Mouse (Mus musculus) liver, embryonic 16.5 days (tissue): ENCODE data around the gene Kctd10. TPM values are rescaled to one million over a fixed set of nuclear protein-coding genes. Genes with fewer than 3 reads are reported as not detected.

ENCODE experiments used
- ATAC-seq: fragments of 200-750 bp; cut with Nextera tagmentation; 2 replicates; pipeline ENCODE4 v1.8.0; 2017; ENCODE audit warnings: low read depth, mild to moderate bottlenecking, moderate number of reproducible peaks, moderate library complexity
- H3K27ac ChIP-seq: fragments of 300-500 bp; sonication (generic); 2 replicates; pipeline ENCODE4 v1.5.1; 2014; ENCODE audit warnings: mild to moderate bottlenecking, low read length
- H3K27me3 ChIP-seq: fragments of 300-500 bp; sonication (generic); 2 replicates; pipeline ENCODE4 v1.6.1; 2014; ENCODE audit warnings: low read depth, low read length, mixed read lengths; ENCODE audit not compliant: control insufficient read depth, insufficient read depth
- H3K36me3 ChIP-seq: fragments of 300-500 bp; sonication (generic); 2 replicates; pipeline ENCODE4 v1.6.1; 2014; ENCODE audit warnings: mild to moderate bottlenecking; ENCODE audit not compliant: control insufficient read depth, insufficient read depth
- H3K4me1 ChIP-seq: fragments of 300-500 bp; sonication (generic); 2 replicates; pipeline ENCODE4 v1.6.1; 2014; ENCODE audit warnings: low read depth, low read length, mixed read lengths; ENCODE audit not compliant: control insufficient read depth
- H3K4me2 ChIP-seq: fragments of 300-500 bp; sonication (generic); 2 replicates; pipeline ENCODE4 v1.6.1; 2014; ENCODE audit warnings: low read depth, low read length, mixed read lengths
- H3K4me3 ChIP-seq: fragments of 300-500 bp; sonication (generic); 2 replicates; pipeline ENCODE4 v1.5.1; 2014; ENCODE audit warnings: low read depth, mild to moderate bottlenecking, low read length
- H3K9ac ChIP-seq: fragments of 300-500 bp; sonication (generic); 2 replicates; pipeline ENCODE4 v1.6.1; 2014; ENCODE audit warnings: low read depth, low read length
- H3K9me3 ChIP-seq: fragments of 300-500 bp; sonication (generic); replicated peaks from 2 replicates; pipeline ENCODE4 v1.6.1; 2016; ENCODE audit warnings: low read length; ENCODE audit not compliant: control insufficient read depth
- WGBS: fragments of 180-500 bp; shearing (Covaris S2); extraction: QIAGEN DNeasy Blood & Tissue Kit; methylation state at CpG from one replicate; pipeline ENCODE4 v1.1.7; 2014; ENCODE audit not compliant: insufficient replicate concordance; 5-methylcytosine and 5-hydroxymethylcytosine counted together
- polyA plus RNA-seq: library from polyadenylated mRNA; unstranded; fragments of >200 nt; fragmentation: Nextera tagmentation; extraction: Ambion mirVana; gene quantifications from 2 replicates; pipeline ENCODE4 v1.2.1, GENCODE M21; 2015

Gene Kctd10
- polyA plus RNA-seq, 1 experiment from 2014 or later, result 22.8 TPM

DNA sequence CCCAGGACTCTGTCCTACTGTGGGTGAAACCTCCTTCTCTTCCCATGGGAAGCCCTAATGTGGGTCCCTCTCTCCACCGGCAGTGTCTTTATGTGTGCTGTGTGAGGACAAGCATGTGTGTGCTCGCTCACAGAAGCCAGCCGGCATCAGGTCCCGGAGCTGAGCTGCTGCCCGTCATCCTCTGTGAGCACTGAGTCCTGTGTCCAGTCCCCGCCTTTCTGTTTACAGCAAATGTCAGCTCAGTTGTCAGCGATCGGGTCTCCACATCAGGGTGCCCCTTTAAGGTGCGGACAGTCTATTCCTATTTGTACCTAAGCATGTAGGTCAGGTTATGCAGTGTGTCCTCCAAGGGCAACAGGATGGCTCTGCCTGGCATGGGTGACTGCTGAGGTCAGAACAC, 6.7 kb downstream of the Kctd10 start:
- Histone ChIP-seq H3K36me3 (peaks cover 9% of the 10 kb centered on the region; the same call in 1 of the 2 replicates), H3K27ac (no peak overlapping the region), H3K4me1 (peaks cover 70% of the 10 kb centered on the region), H3K9me3 (no peaks in the 10 kb centered on the region), H3K9ac (no peak overlapping the region), H3K4me2 (no peak overlapping the region), H3K4me3 (no peak overlapping the region), H3K27me3 (no peaks in the 10 kb centered on the region)
- 74% methylated on average over 9 of the region's 9 CpGs for WGBS
- ATAC-seq, result no peak

DNA sequence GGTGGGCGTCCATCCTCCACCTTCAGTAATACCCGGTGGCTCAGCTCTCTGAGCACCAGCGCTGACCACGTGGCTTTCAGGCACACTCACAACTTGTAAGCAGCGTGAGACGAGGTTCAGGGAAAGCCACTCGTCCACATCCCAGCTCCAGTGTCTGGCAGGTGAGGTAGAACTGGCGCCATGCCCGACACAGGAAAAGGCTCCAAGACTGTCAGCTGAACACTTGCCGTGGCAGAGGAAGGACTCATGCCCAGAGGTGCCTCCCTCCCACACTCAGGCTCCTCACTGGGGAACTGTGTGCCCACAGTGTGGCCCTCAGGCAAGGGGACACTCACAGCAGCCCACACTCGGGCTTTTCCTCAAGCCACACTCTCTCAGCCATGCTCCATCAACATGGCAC, 7.1 kb downstream of the Kctd10 start:
- Histone ChIP-seq H3K4me3 (no peak overlapping the region), H3K9me3 (no peaks in the 10 kb centered on the region), H3K9ac (no peak overlapping the region), H3K27me3 (no peaks in the 10 kb centered on the region), H3K4me1 (peaks cover 66% of the 10 kb centered on the region), H3K36me3 (peaks cover 9% of the 10 kb centered on the region), H3K4me2 (no peak overlapping the region), H3K27ac (no peak overlapping the region)
- 71% methylated on average over 11 of the region's 11 CpGs for WGBS
- ATAC-seq, result no peak

DNA sequence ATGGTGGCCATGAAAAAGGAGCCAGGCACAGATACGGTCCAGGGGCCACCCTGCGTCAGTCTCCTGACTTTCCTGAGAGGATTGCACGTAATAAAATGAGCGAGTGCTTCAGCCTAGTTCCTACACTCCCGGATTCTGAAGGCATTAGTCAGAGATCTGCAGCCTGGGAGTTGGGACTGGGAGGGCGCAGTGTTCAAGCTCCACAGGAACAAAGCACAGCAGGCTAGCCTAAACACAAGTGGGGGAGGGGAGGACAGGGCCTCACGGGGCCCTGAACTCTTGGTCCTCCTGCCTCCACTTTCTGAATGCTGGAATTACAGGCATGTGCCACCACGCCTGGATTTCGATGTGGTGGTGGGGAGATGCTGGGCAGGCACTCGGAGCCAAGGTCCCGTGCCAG, 7.7 kb downstream of the Kctd10 start:
- Histone ChIP-seq H3K27me3 (no peaks in the 10 kb centered on the region), H3K4me3 (no peak overlapping the region), H3K4me1 (peaks cover 60% of the 10 kb centered on the region), H3K27ac (no peak overlapping the region), H3K36me3 (peaks cover 12% of the 10 kb centered on the region), H3K9me3 (no peaks in the 10 kb centered on the region), H3K9ac (no peak overlapping the region), H3K4me2 (no peak overlapping the region)
- WGBS, result 62% methylated on average over 11 of the region's 11 CpGs
- no peak for ATAC-seq

DNA sequence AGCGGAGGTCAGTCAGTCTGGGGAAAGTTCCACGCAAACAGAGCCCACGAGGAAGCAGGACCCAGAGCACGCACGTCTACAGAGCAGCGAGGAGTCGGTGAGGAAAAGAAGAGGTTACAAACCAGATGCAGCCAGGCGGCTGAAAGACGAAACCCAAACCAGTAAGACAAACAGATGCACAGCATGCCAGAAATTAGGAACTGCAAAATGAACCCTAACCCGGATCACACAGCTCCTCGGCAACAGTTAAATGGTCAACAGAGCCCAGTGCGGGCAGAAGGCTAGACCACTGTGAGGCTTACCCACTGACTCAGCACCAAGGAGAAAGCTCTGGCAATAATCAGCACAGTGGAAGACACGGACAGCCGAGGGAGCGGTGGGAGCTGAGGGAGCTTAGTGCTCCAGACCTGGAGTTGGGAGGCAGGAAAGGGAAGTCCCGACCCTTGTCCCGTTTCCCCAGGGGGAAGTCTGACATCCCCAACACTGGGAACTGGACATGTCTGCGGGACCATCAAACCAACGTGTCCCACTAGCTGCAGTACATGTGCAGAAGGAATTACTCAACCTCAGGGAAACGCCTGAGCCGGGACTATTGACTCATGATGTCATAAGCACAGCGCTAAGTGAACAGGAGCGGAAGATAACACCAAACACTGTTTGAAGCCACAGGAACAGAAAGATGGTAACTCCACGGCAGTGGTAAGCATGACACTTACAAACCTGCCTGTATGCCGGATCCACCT, 8.4 kb downstream of the Kctd10 start:
- Histone ChIP-seq H3K27ac (peak overlapping the region; percentile 28), H3K9me3 (no peaks in the 10 kb centered on the region), H3K4me1 (peaks cover 55% of the 10 kb centered on the region), H3K4me2 (peak overlapping the region; percentile 7; the same call in 1 of the 2 replicates), H3K36me3 (peaks cover 12% of the 10 kb centered on the region), H3K27me3 (no peaks in the 10 kb centered on the region), H3K9ac (no peak overlapping the region), H3K4me3 (no peak overlapping the region)
- 17% methylated on average over 25 of the region's 25 CpGs for WGBS
- ATAC-seq, result peak; percentile 28; the same call in 1 of the 2 replicates

DNA sequence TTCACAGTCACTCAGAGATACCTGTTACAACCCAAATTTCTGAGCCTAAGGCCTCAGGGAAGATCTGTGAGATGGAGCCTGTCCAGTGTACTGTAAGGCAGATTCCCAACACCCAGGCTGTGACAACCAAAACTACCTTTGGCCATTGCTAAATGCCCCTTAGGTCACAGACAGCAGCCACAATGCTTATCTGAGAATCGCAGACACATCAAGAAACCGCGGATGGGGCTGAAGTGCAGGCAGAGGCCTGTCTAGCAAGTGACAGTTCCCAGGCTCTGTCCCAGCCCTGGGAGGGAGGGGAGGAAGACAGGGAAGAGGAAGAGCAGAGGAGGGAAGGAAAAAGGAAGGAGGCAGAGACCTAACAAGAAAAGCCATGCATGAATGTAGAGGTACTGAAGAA, 9.0 kb downstream of the Kctd10 start:
- Histone ChIP-seq H3K4me1 (peaks cover 55% of the 10 kb centered on the region), H3K4me3 (no peak overlapping the region), H3K27me3 (no peaks in the 10 kb centered on the region), H3K9me3 (no peaks in the 10 kb centered on the region), H3K27ac (peak overlapping the region; percentile 28), H3K4me2 (peak overlapping the region; percentile 7; the same call in 1 of the 2 replicates), H3K36me3 (peaks cover 16% of the 10 kb centered on the region), H3K9ac (no peak overlapping the region)
- 6% methylated on average over 3 of the region's 3 CpGs for WGBS
- ATAC-seq, result peak; percentile 57

DNA sequence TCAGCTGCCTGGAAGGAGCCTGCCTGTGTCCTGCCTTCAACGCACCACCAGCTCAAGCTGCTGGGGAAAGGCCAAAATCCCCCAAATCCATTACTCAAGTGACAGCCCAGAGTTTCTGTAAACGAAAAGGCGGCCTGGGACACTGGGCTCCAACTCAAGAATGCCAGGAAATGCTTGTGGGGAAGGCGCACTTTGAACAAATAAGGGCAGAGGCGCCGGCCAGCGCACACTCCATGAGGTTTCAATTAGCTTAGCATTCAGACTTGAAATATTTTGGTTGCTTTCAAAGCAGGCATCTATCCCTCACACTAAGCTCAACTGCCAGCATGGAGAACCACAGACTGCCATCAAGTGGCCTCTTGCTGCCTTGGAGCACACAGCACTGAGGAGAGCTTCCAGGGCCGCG, 9.9 kb downstream of the Kctd10 start:
- Histone ChIP-seq H3K4me1 (peaks cover 49% of the 10 kb centered on the region), H3K27ac (no peak overlapping the region), H3K9me3 (no peaks in the 10 kb centered on the region), H3K27me3 (no peaks in the 10 kb centered on the region), H3K36me3 (peaks cover 18% of the 10 kb centered on the region), H3K9ac (no peak overlapping the region), H3K4me2 (no peak overlapping the region), H3K4me3 (no peak overlapping the region)
- 59% methylated on average over 9 of the region's 9 CpGs for WGBS
- ATAC-seq, result no peak

DNA sequence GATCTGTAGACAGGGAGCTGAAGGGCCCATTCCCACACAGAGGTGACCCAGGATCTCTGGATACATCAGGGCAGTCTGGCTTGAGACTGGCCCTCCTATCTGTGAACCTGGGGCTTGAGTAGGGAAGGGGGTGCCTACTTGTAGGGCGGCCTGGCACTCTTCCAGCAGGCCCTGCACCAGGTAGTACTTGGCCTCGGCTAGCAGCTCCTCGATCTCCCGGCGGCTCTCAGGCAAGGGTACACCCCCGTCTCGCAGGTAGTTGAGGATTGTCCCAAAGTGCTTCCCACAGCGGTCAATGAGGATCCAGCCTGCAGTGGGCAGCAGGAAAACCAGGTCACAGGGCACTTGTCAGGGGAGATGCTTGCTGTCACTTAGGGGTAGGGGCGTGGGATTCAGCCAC, 10.4 kb downstream of the Kctd10 start:
- Histone ChIP-seq H3K9me3 (no peaks in the 10 kb centered on the region), H3K9ac (no peak overlapping the region), H3K27me3 (no peaks in the 10 kb centered on the region), H3K27ac (no peak overlapping the region), H3K36me3 (peaks cover 18% of the 10 kb centered on the region), H3K4me2 (no peak overlapping the region), H3K4me3 (no peak overlapping the region), H3K4me1 (peaks cover 44% of the 10 kb centered on the region)
- 80% methylated on average over 9 of the region's 9 CpGs for WGBS
- ATAC-seq, result no peak

DNA sequence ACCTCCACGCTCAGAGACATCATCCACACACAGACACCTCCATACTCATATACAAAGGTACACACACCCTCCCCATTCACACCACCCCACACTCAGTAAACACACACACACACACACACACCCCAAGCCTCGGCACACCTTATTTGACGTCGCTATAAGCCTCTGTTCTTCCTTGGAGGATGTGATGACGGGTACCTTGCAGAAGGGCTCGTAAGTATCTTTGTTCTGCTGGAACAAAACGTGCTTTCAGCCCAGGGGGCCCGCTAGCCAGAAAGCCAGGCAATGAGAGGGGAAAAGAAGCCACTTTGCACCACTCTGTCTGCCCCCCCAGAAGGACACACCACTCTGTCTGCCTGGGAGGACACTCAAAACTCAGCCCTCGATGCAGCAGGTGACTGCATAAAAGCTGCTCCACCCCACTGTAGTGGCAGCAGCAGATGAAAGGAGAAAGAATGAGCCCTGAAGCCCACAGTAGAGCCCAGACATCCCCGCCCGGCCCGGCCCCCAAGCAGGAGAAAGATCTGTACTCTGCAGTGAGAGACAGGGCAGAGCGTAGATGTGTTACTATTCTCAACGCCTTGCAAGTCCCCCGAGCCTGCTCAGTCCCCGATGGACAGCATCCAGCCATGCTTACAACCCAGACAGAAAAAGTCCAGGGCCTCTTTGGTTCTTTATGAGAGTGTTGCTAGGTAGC, 11.4 kb downstream of the Kctd10 start:
- ATAC-seq, result no peak
- Histone ChIP-seq H3K4me1 (peaks cover 35% of the 10 kb centered on the region), H3K4me3 (no peak overlapping the region), H3K4me2 (no peak overlapping the region), H3K9ac (no peak overlapping the region), H3K9me3 (no peaks in the 10 kb centered on the region), H3K27ac (no peak overlapping the region), H3K36me3 (peaks cover 18% of the 10 kb centered on the region), H3K27me3 (no peaks in the 10 kb centered on the region)
- WGBS, result 77% methylated on average over 16 of the region's 16 CpGs

DNA sequence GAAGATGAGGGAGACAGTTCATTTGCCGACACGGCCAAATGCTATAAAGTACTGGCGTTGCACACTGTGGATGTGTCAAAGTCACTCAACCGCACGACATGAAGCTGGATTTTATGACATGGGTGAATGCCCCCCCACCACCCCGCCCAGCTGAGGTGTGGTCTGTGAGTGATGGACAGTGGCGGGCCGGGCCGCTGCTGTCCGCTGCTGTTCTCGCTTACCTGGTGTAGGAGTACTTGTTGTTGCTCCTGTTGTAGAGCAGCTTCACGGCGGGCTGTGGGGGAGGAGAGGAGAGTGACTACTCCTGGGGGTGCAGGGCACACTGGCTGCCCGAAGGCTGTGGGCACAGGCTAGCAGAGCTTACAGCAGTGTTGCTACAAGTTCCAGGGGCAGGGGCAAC, 12.2 kb downstream of the Kctd10 start:
- peaks cover 12% of the 10 kb centered on the region for H3K36me3 ChIP-seq
- 77% methylated on average over 13 of the region's 14 CpGs for WGBS

More for the DNA sequence above, 12.2 kb downstream of the Kctd10 start:
- H3K4me2 ChIP-seq, result no peak overlapping the region
- H3K9ac ChIP-seq, result no peak overlapping the region
- H3K27ac ChIP-seq, result no peak overlapping the region
- peaks cover 26% of the 10 kb centered on the region for H3K4me1 ChIP-seq
- H3K4me3 ChIP-seq, result no peak overlapping the region
- no peak for ATAC-seq
- no peaks in the 10 kb centered on the region for H3K27me3 ChIP-seq
- H3K9me3 ChIP-seq, result no peaks in the 10 kb centered on the region
